Mouse (Mus musculus): Measurements from ENCODE around the gene Med7.

DNA sequence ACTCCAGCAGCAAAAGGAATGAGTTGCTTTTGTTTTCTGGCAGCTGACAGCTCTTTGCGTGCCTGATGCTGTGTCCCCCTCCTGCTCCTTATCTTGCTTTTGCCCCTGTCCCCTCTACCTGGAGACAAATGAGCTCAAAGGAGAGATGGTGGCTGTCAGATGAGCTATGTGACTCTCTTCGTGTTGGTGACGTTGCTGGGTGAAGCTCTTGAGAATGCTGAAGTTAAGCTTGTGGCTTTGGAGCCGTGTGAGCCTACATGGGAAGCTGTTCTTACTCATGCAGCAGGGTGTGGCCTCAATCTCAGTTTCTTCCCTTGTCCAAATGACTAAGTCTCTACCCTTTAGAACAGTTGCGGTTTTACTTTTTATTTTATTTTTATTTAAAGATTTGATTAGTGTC is 25.2 kb downstream of the Med7 start:
- TF ChIP-seq CTCF (IDR thresholded peaks at IDR 0.05) = no peak
- TF ChIP-seq EP300 (IDR thresholded peaks at IDR 0.05) = no peak
